Mouse (Mus musculus) heart, embryonic 14.5 days (tissue): ENCODE measurements at regions not wholly inside any gene's neighbourhood (a gene's known extent, or its start where the extent isn't known, plus 50 kb on each side); places are given as distances from the start of the nearest gene placed in this dataset.

Experiments used
- ATAC-seq: fragments of 200-750 bp; cut with Nextera tagmentation; 2 replicates; pipeline ENCODE4 v1.8.0; 2017; ENCODE audit warnings: low read depth, moderate TSS enrichment; ENCODE audit not compliant: insufficient number of reproducible peaks, insufficient read depth, low FRiP score
- H3K27ac ChIP-seq, 2 experiments: fragments of 200-500 bp in 1 of 2; fragments of 300-500 bp in 1 of 2; sonication (generic) in 1 of 2; replicated peaks in 1 of 2; 2 replicates each; pipeline ENCODE4 v1.5.1; 2012 to 2014; ENCODE audit warnings: low read depth in 2 of 2, low read length in 2 of 2, control low read depth in 1 of 2, mild to moderate bottlenecking in 1 of 2, mixed read lengths in 1 of 2; ENCODE audit not compliant: control insufficient read depth in 1 of 2, insufficient read depth in 1 of 2
- H3K27me3 ChIP-seq: fragments of 300-500 bp; sonication (generic); 2 replicates; pipeline ENCODE4 v1.6.1; 2014; ENCODE audit warnings: mild to moderate bottlenecking, low read length, control low read depth; ENCODE audit not compliant: control insufficient read depth, insufficient read depth
- H3K36me3 ChIP-seq: fragments of 300-500 bp; sonication (generic); 2 replicates; pipeline ENCODE4 v1.6.1; 2014; ENCODE audit warnings: mild to moderate bottlenecking, control low read depth, low read length, mixed read lengths; ENCODE audit not compliant: control insufficient read depth, insufficient read depth
- H3K4me1 ChIP-seq, 2 experiments: fragments of 200-500 bp in 1 of 2; fragments of 300-500 bp in 1 of 2; sonication (generic) in 1 of 2; 2 replicates each; pipeline ENCODE4 v1.6.1; 2012 to 2014; ENCODE audit warnings: low read length in 2 of 2, control low read depth in 1 of 2, mixed read lengths in 1 of 2; ENCODE audit not compliant: control insufficient read depth in 2 of 2, insufficient read depth in 2 of 2
- H3K4me2 ChIP-seq: fragments of 300-500 bp; sonication (generic); 2 replicates; pipeline ENCODE4 v1.6.1; 2014; ENCODE audit warnings: mild to moderate bottlenecking, low read length
- H3K4me3 ChIP-seq, 2 experiments: fragments of 200-500 bp in 1 of 2; fragments of 300-500 bp in 1 of 2; sonication (generic) in 1 of 2; 2 replicates each; pipeline ENCODE4 v1.5.1; 2012 to 2014; ENCODE audit warnings: low read length in 2 of 2, mild to moderate bottlenecking in 2 of 2, control low read depth in 1 of 2, low read depth in 1 of 2, moderate library complexity in 1 of 2; ENCODE audit not compliant: control insufficient read depth in 1 of 2, insufficient read depth in 1 of 2
- H3K9ac ChIP-seq: fragments of 300-500 bp; sonication (generic); 2 replicates; pipeline ENCODE4 v1.6.1; 2014; ENCODE audit warnings: mild to moderate bottlenecking, low read length
- H3K9me3 ChIP-seq: fragments of 300-500 bp; sonication (generic); 2 replicates; pipeline ENCODE4 v1.6.1; 2016; ENCODE audit warnings: low read length, control low read depth; ENCODE audit not compliant: control insufficient read depth
- WGBS: fragments of 180-500 bp; shearing (Covaris S2); extraction: QIAGEN DNeasy Blood & Tissue Kit; methylation state at CpG from one replicate; pipeline ENCODE4 v1.1.7; 2014; 5-methylcytosine and 5-hydroxymethylcytosine counted together

DNA sequence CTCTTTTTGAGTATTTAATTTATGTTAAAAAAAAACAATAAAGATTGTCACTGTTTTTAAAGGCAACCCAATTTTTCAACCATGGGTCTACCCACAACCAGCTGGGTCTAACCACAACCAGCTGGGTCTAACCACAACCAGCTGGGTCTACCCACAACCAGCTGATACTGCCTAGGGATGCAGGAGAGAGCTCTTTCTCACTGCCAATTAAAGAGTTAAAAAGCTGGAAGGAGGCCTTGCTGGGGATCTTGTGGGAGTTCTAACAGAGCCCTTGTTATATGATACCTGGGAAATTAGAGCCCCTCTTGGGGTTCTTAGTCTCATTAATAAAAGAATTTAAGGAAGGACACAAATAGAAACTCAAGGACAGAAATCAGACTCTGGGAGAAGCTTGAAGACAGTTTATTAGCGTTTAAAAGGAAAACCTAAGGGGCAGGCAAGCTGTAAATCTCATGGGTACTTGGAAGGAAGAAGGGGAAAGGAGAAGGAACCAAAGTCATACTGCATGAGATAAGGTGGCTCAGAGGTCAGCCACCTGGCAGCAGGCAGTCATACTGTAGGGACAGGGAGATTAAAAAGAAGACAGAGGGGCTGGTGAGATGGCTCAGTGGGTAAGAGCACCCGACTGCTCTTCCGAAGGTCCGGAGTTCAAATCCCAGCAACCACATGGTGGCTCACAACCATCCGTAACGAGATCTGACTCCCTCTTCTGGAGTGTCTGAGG lies 379.1 kb downstream of the Adam3 start:
- 75% methylated on average over 6 of the region's 6 CpGs for WGBS
- Histone ChIP-seq H3K4me1 (no peaks in the 10 kb centered on the region), H3K36me3 (no peaks in the 10 kb centered on the region), H3K9ac (no peak overlapping the region), H3K27ac (no peak overlapping the region), H3K4me3 (no peak overlapping the region), H3K27me3 (no peaks in the 10 kb centered on the region), H3K9me3 (no peaks in the 10 kb centered on the region), H3K4me2 (no peak overlapping the region)
- ATAC-seq, result no peak

DNA sequence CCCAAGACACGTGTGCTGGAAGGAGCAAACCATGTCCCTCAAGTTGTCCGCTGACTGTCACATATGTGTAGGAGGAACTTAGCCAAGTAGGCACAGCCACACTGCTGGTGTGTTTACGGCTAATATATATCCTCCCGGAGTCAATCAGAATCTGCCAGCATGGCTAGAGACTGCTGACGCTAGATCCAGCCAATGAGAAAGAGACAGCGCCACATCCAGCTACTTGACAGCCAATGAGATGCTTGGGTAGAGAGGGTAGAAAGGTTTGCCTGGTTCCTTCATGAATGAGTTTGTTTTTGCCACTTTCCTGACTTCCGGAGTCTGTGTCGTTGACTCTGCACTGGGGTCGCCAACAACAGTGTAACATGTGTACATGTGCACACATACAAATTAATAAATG lies 387.0 kb downstream of the Adam3 start:
- Histone ChIP-seq H3K4me2 (no peak overlapping the region), H3K27me3 (no peaks in the 10 kb centered on the region), H3K27ac (no peak overlapping the region), H3K4me3 (no peak overlapping the region), H3K9ac (no peak overlapping the region), H3K9me3 (no peaks in the 10 kb centered on the region), H3K36me3 (no peaks in the 10 kb centered on the region), H3K4me1 (no peaks in the 10 kb centered on the region)
- 91% methylated on average over 9 of the region's 9 CpGs for WGBS
- ATAC-seq, result no peak

DNA sequence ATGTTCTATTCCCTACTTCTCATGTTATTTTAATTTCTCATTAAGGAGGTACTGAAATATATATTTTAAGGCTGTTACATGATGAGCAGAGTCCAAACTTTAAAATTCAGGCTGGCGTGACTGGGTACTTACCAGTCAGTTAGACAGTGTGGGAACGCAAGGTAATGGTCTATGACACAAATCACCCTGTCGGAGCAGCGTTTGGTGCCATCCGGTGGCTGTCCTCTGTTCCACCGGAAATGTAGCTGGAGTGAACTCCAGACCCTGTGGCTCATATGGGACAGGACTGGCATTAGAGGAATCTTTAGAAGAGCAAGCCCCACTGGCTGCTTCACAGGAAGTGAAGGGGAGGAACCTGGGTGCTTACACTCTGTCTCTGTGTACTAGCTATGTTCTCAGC lies 388.0 kb downstream of the Adam3 start:
- ATAC-seq, result no peak
- Histone ChIP-seq H3K27ac (no peak overlapping the region), H3K27me3 (no peaks in the 10 kb centered on the region), H3K9me3 (no peaks in the 10 kb centered on the region), H3K36me3 (no peaks in the 10 kb centered on the region), H3K4me2 (no peak overlapping the region), H3K9ac (no peak overlapping the region), H3K4me3 (no peak overlapping the region), H3K4me1 (no peaks in the 10 kb centered on the region)
- WGBS, result 44% methylated on average over 6 of the region's 6 CpGs

DNA sequence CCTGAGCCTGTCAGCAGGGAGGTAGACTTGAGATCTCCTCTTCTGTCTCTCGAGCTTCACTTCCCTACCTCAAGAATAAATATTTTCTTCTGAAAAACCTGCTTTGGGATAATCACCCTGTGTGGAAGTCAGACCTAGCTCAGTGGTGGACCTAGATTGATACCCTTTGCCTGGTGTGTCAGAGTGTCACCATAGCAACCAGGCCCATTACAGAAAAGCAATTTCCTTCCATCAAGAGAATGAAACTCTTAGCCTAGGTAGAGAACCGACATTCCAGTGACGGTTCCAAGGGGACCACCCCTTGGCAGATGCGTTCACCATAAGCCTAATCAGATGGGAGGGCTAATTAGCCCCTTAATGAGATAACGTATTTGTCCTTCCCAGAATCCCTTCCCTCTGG lies 389.9 kb downstream of the Adam3 start:
- Histone ChIP-seq H3K4me2 (no peak overlapping the region), H3K27ac (no peak overlapping the region), H3K27me3 (no peaks in the 10 kb centered on the region), H3K4me3 (no peak overlapping the region), H3K9me3 (no peaks in the 10 kb centered on the region), H3K4me1 (no peaks in the 10 kb centered on the region), H3K9ac (no peak overlapping the region), H3K36me3 (no peaks in the 10 kb centered on the region)
- no peak for ATAC-seq
- WGBS, result 53% methylated on average over 5 of the region's 5 CpGs

DNA sequence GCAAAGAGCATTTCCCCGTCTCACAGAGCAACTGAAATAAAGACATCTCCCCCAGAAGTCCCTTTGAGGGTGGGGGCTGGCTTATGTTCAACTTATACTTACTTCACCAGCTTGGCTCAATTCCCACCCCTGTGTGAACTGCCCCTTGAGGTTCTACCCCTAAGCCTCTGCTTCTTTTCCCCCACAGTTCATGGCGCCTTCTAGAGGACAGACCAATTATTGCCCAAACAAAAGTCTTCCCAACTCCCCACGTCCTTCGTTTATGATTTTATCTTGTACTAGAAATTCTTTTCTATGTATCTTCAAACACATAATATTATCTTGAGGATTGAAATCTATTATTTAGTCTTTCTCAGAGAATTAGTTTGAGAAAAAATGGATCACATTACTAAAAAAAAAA lies 391.9 kb downstream of the Adam3 start:
- no peaks in the 10 kb centered on the region for H3K36me3 ChIP-seq
- H3K4me1 ChIP-seq, result no peaks in the 10 kb centered on the region
- H3K9me3 ChIP-seq, result no peaks in the 10 kb centered on the region
- H3K4me2 ChIP-seq, result no peak overlapping the region
- H3K9ac ChIP-seq, result no peak overlapping the region
- no peak for ATAC-seq
- no peak overlapping the region for H3K27ac ChIP-seq
- H3K4me3 ChIP-seq, result no peak overlapping the region
- 69% methylated on average over 4 of the region's 4 CpGs for WGBS
- H3K27me3 ChIP-seq, result no peaks in the 10 kb centered on the region

DNA sequence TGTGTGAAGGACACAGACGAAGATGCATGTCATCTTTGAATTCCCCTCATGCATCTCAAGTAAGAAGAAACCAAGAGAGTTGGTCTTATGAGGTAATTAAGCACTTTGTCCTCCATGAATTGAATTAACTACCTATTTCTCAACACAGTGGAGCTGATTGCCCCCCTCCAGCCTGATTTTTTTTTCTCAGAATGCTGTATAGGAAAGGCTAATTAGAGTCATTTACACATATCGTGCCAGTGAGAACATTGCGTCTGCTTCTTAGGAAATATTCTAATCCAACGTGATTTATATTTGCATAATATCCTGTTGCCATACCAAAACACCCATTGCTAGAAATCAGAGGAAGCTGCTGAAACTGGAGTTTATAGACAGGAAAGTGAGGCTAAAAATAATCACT lies 414.8 kb downstream of the Adam3 start:
- Histone ChIP-seq H3K27me3 (no peaks in the 10 kb centered on the region), H3K4me3 (no peak overlapping the region), H3K4me2 (no peak overlapping the region), H3K36me3 (no peaks in the 10 kb centered on the region), H3K4me1 (no peaks in the 10 kb centered on the region), H3K9ac (no peak overlapping the region), H3K9me3 (0 out of 2 replicates have a peak, but pooled peaks cover 2% of the 10 kb centered on the region), H3K27ac (no peak overlapping the region)
- WGBS, result 75% methylated on average over 4 of the region's 4 CpGs
- no peak for ATAC-seq

DNA sequence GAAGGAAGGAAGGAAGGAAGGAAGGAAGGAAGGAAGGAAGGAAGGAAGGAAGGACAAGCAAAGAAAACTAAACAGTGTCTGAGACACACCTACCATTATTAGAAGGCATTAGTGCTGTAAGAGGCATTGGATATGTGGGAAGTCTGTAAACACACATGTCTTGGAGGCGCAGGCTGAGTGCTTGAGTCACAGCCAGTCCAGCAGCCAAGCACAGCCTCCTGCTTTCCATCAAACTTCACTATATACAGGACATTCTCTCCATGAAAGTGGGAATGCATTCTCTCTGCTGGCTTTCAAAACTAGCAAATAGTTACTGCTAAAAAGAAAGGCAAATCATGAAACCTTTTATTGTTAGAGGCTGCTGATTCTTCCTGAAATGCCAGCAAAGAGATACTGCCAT lies 431.1 kb downstream of the Adam3 start:
- H3K4me1 ChIP-seq, result no peaks in the 10 kb centered on the region
- ATAC-seq, result no peak
- no peak overlapping the region for H3K4me3 ChIP-seq
- H3K9me3 ChIP-seq, result 0 out of 2 replicates have a peak, but pooled peaks cover 10% of the 10 kb centered on the region
- WGBS, result 48% methylated on average over 1 of the region's 1 CpGs
- H3K27ac ChIP-seq, result no peak overlapping the region
- no peak overlapping the region for H3K4me2 ChIP-seq
- no peak overlapping the region for H3K9ac ChIP-seq
- no peaks in the 10 kb centered on the region for H3K27me3 ChIP-seq
- no peaks in the 10 kb centered on the region for H3K36me3 ChIP-seq

DNA sequence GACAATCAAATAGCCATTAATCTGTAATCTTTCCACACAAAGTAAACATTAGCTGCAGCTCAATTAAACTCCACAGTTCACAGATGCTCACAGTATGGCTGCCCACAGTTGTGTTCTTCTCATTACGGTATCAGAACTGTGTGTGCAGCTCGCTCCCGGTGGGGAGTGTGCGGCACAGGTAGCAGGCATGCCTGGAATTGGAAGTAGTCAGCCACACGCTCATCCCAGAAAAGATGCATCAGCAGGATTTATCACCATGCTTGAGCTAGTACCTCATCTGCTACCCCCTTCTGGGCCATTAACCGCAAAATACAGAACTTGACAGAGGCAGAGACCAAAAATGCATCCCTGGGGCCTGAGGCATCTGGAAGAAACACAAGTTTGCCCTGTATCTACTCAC lies 437.8 kb downstream of the Adam3 start:
- no peak overlapping the region for H3K9ac ChIP-seq
- no peaks in the 10 kb centered on the region for H3K27me3 ChIP-seq
- no peaks in the 10 kb centered on the region for H3K4me1 ChIP-seq
- no peak overlapping the region for H3K27ac ChIP-seq
- no peak overlapping the region for H3K4me3 ChIP-seq
- H3K4me2 ChIP-seq, result no peak overlapping the region
- no peak for ATAC-seq
- H3K36me3 ChIP-seq, result no peaks in the 10 kb centered on the region
- 0 out of 2 replicates have a peak, but pooled peaks cover 15% of the 10 kb centered on the region for H3K9me3 ChIP-seq
- WGBS, result 89% methylated on average over 6 of the region's 6 CpGs
